Mouse (Mus musculus) kidney, adult 8-10 months (tissue): Measurements from ENCODE around the gene Ube2u.

Experiments
- DNase-seq, 2 experiments: peaks; one replicate each; pipeline ENCODE4 v3.0.0; 2022

Ube2u gene

GRCm38 (mm10) chr4:100553296-100553695 lies 74.6 kb downstream of the Ube2u start:
- DNase-seq, result no peak

- peak; percentile 51 to 72 for DNase-seq
These were observed 109.9 kb downstream of the Ube2u start for GRCm38 (mm10) chr4:100588236-100589206.

GRCm38 (mm10) chr4:100595771-100596170 lies 117.1 kb downstream of the Ube2u start:
- DNase-seq, result no peak

GRCm38 (mm10) chr4:100596630-100597029 lies 118.0 kb downstream of the Ube2u start:
- DNase-seq, result no peak

GRCm38 (mm10) chr4:100597049-100597448 lies 118.4 kb downstream of the Ube2u start:
- DNase-seq, result no peak
